Mouse (Mus musculus) kidney, embryonic 14.5 days (tissue): Measurements from ENCODE around the gene Bckdhb. TPM values are rescaled to one million over a fixed set of nuclear protein-coding genes. Genes with fewer than 3 reads are reported as not detected.

Source experiments
- ATAC-seq: fragments of 200-750 bp; cut with Nextera tagmentation; 2 replicates; pipeline ENCODE4 v1.8.0; 2017; ENCODE audit warnings: moderate number of reproducible peaks, mild to moderate bottlenecking, moderate TSS enrichment, moderate library complexity; ENCODE audit not compliant: low FRiP score, low TSS enrichment
- H3K27ac ChIP-seq: fragments of 300-500 bp; sonication (generic); 2 replicates; pipeline ENCODE4 v1.5.1; 2014; ENCODE audit warnings: low read depth, mild to moderate bottlenecking, low read length, moderate library complexity, mixed read lengths
- H3K27me3 ChIP-seq: fragments of 300-500 bp; sonication (generic); 2 replicates; pipeline ENCODE4 v1.6.1; 2014; ENCODE audit warnings: mild to moderate bottlenecking, low read length; ENCODE audit not compliant: control insufficient read depth, insufficient read depth
- H3K36me3 ChIP-seq: fragments of 300-500 bp; sonication (generic); 2 replicates; pipeline ENCODE4 v1.6.1; 2014; ENCODE audit warnings: low read length, mixed read lengths; ENCODE audit not compliant: control insufficient read depth, insufficient read depth
- H3K4me1 ChIP-seq: fragments of 300-500 bp; sonication (generic); 2 replicates; pipeline ENCODE4 v1.6.1; 2014; ENCODE audit warnings: low read length, mixed read lengths; ENCODE audit not compliant: control insufficient read depth, insufficient read depth
- H3K4me2 ChIP-seq: fragments of 300-500 bp; sonication (generic); replicated peaks from 2 replicates; pipeline ENCODE4 v1.6.1; 2014; ENCODE audit warnings: low read depth, mild to moderate bottlenecking, low read length
- H3K4me3 ChIP-seq: fragments of 300-500 bp; sonication (generic); 2 replicates; pipeline ENCODE4 v1.5.1; 2014; ENCODE audit warnings: mild to moderate bottlenecking, low read length
- H3K9ac ChIP-seq: fragments of 300-500 bp; sonication (generic); 2 replicates; pipeline ENCODE4 v1.6.1; 2014; ENCODE audit warnings: low read depth, mild to moderate bottlenecking, low read length, moderate library complexity
- H3K9me3 ChIP-seq: fragments of 300-500 bp; sonication (generic); 2 replicates; pipeline ENCODE4 v1.6.1; 2016; ENCODE audit warnings: low read length; ENCODE audit not compliant: control insufficient read depth
- WGBS: fragments of 180-500 bp; shearing (Covaris S2); extraction: QIAGEN DNeasy Blood & Tissue Kit; methylation state at CpG from one replicate; pipeline ENCODE4 v1.1.7; 2014; 5-methylcytosine and 5-hydroxymethylcytosine counted together
- polyA plus RNA-seq: library from polyadenylated mRNA; unstranded; fragments of >200 nt; fragmentation: Nextera tagmentation; extraction: Ambion mirVana; gene quantifications from 2 replicates; pipeline ENCODE4 v1.2.1, GENCODE M21; 2014

Bckdhb gene
- polyA plus RNA-seq, 1 experiment from 2014 or later: 55.9 TPM

DNA sequence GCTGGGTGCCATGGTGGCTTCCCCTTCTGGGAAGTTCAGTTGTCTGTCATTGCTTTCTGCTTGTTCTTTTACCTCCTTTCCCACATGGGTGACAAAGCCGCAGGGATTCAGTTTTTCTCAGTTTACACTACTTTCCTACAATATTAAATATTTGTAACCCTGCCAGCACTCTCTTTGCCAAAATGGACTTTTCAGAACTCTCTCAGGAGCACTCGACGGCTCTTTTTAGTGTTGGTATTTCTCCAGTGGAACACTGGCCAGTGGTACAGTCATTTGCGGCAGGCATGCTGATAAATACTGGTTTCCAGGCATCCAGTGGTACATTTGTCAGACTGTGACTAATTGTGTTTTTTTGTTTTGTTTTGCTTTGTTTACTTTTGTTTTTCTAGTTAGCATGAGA lies 139.2 kb downstream of the Bckdhb start:
- H3K9me3 ChIP-seq: no peaks in the 10 kb centered on the region
- no peaks in the 10 kb centered on the region for H3K4me1 ChIP-seq
- no peak overlapping the region for H3K4me2 ChIP-seq
- no peak overlapping the region for H3K27ac ChIP-seq
- WGBS: 88% methylated on average over 4 of the region's 4 CpGs
- ATAC-seq: no peak
- H3K36me3 ChIP-seq: no peaks in the 10 kb centered on the region
- no peak overlapping the region for H3K9ac ChIP-seq
- H3K4me3 ChIP-seq: no peak overlapping the region
- H3K27me3 ChIP-seq: no peaks in the 10 kb centered on the region

DNA sequence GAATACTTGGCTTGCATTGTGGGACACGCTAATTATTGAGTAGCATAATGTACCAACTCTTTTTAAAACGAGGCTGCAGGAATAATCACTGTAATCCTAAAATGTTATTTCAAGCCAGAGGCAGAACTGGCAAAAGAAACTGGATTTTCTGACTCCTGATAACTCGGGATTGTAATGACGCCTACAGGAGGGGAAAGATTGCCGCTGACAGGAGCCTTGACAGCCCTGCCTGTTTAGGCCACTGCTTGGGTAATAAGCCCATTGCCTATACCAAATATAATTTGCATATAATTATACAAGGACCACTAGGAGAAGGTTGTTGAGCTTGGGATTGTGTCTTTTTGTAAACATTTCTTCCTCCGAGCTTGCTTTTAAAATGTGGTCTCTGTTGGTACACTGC lies 145.3 kb downstream of the Bckdhb start:
- no peak overlapping the region for H3K27ac ChIP-seq
- no peak for ATAC-seq

DNA sequence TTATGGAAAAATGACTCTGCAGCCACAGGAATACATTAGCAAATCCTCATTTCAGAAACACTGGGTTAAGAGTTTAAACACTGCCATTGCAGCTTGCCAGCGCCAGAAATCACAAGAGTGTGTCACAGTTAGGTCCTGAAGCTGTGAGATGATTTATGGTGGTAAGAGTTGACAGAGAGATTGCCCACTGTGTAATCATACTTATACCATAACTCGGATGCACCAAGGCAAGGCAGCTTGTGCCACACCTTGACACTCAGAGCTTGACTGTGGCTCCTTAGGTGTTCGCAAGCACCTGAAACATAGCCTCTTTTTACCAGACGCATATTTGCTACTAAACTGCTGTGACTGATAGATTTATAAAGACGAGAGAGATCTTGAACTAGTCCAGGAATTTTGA lies 145.8 kb downstream of the Bckdhb start:
- Histone ChIP-seq H3K36me3 (no peaks in the 10 kb centered on the region), H3K9ac (no peak overlapping the region), H3K4me3 (no peak overlapping the region), H3K4me1 (no peaks in the 10 kb centered on the region), H3K27ac (no peak overlapping the region), H3K27me3 (no peaks in the 10 kb centered on the region), H3K4me2 (no peak overlapping the region), H3K9me3 (no peaks in the 10 kb centered on the region)
- no peak for ATAC-seq
- 83% methylated on average over 5 of the region's 5 CpGs for WGBS

More for the DNA sequence above, 145.3 kb downstream of the Bckdhb start:
- WGBS: 86% methylated on average over 6 of the region's 6 CpGs
- no peak overlapping the region for H3K9ac ChIP-seq
- H3K27me3 ChIP-seq: no peaks in the 10 kb centered on the region
- no peaks in the 10 kb centered on the region for H3K9me3 ChIP-seq
- H3K4me2 ChIP-seq: no peak overlapping the region
- no peak overlapping the region for H3K4me3 ChIP-seq
- H3K4me1 ChIP-seq: no peaks in the 10 kb centered on the region
- H3K36me3 ChIP-seq: no peaks in the 10 kb centered on the region

DNA sequence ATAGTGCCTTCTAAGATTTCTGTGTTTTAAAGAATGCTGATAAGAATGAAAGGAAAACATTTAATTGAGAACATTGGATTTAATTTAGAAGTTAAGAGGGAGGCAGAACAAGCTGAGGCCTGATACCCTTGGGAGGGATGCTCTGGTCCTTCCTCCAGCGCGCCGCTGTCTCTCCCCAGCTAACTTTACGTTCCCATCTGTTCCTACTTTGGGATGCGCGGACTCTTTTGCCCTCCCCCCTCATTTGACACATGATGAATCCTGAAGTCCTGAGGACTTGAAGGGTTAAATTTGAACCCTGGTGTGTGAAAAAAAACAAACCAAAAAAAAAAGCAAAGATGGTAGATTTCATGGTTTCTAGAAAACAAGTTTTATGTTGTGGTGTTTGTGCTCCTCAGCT lies 147.6 kb downstream of the Bckdhb start:
- WGBS: 84% methylated on average over 6 of the region's 6 CpGs

DNA sequence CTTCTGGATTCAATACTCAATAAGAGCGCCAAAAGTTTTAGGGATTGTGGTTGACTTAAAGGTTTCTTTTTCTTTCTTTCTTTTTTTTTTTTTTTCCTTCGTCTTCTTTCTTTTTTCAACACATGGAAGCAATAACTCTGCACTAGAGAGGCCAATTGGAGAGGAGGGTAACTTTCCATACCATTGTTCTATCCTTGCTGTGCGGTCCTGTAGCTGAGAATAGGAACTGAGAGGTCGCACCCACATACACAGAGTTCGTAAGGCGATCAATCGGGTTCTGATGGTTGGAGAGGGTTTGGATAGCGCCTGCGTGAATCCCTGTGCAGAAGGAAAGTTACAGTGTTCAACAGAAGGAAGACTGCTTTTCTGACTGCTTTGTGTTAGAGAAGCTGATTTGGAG lies 148.3 kb downstream of the Bckdhb start:
- Histone ChIP-seq H3K36me3 (no peaks in the 10 kb centered on the region), H3K27ac (no peak overlapping the region), H3K27me3 (no peaks in the 10 kb centered on the region), H3K4me2 (no peak overlapping the region), H3K9ac (no peak overlapping the region), H3K9me3 (no peaks in the 10 kb centered on the region), H3K4me1 (no peaks in the 10 kb centered on the region), H3K4me3 (no peak overlapping the region)
- 86% methylated on average over 9 of the region's 9 CpGs for WGBS
- no peak for ATAC-seq

More for the DNA sequence above, 147.6 kb downstream of the Bckdhb start:
- Histone ChIP-seq H3K4me2 (no peak overlapping the region), H3K36me3 (no peaks in the 10 kb centered on the region), H3K4me3 (no peak overlapping the region), H3K4me1 (no peaks in the 10 kb centered on the region), H3K9ac (no peak overlapping the region), H3K27me3 (no peaks in the 10 kb centered on the region), H3K9me3 (no peaks in the 10 kb centered on the region), H3K27ac (no peak overlapping the region)
- no peak for ATAC-seq

DNA sequence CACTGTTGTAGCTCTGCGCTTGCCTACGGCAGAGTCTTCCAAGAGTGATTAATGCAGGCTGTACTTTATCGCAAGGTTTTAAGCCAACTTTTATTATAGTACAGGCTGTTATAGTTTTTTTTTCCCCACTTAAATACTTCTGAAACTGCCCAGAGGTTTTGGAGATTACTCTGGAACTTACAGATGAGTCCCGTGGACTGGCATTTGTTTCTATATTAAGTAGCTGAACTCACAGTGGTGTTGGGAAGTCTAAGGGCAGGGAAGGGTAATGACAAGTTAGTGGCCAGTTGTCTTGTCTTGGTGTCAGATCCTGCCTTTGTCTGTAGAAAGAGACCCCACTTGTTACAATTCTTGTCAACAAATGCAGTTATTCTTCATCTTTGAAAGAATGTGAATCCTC lies 158.6 kb downstream of the Bckdhb start:
- no peak overlapping the region for H3K4me2 ChIP-seq
- H3K4me3 ChIP-seq: no peak overlapping the region
- 75% methylated on average over 4 of the region's 4 CpGs for WGBS
- no peak for ATAC-seq
- H3K9ac ChIP-seq: no peak overlapping the region
- no peaks in the 10 kb centered on the region for H3K36me3 ChIP-seq
- H3K27ac ChIP-seq: no peak overlapping the region
- no peaks in the 10 kb centered on the region for H3K4me1 ChIP-seq
- no peaks in the 10 kb centered on the region for H3K27me3 ChIP-seq
- no peaks in the 10 kb centered on the region for H3K9me3 ChIP-seq

DNA sequence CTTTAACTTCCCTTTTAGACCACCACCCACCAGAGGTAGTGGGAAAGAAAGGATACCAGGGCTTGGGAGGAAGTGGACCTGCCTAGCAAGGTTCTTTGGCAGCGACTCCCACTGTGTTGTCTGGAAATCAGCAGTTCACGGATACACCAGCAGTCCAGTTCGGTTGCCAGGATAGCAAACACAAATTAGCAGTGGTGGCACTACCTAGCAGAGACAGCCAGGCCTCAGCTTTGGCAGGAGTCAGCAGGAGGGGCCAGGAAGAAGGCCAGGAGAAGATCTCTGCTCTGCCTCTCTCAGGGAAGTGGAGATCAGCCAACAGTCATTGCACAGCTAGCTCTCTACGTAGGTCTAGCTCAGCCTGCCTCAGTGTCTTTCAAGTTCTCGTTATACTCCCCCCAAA lies 159.7 kb downstream of the Bckdhb start:
- H3K4me2 ChIP-seq: no peak overlapping the region
- H3K9ac ChIP-seq: no peak overlapping the region
- no peaks in the 10 kb centered on the region for H3K36me3 ChIP-seq
- ATAC-seq: no peak
- H3K4me3 ChIP-seq: no peak overlapping the region
- no peaks in the 10 kb centered on the region for H3K27me3 ChIP-seq
- H3K9me3 ChIP-seq: no peaks in the 10 kb centered on the region
- 88% methylated on average over 5 of the region's 5 CpGs for WGBS
- no peak overlapping the region for H3K27ac ChIP-seq
- no peaks in the 10 kb centered on the region for H3K4me1 ChIP-seq

DNA sequence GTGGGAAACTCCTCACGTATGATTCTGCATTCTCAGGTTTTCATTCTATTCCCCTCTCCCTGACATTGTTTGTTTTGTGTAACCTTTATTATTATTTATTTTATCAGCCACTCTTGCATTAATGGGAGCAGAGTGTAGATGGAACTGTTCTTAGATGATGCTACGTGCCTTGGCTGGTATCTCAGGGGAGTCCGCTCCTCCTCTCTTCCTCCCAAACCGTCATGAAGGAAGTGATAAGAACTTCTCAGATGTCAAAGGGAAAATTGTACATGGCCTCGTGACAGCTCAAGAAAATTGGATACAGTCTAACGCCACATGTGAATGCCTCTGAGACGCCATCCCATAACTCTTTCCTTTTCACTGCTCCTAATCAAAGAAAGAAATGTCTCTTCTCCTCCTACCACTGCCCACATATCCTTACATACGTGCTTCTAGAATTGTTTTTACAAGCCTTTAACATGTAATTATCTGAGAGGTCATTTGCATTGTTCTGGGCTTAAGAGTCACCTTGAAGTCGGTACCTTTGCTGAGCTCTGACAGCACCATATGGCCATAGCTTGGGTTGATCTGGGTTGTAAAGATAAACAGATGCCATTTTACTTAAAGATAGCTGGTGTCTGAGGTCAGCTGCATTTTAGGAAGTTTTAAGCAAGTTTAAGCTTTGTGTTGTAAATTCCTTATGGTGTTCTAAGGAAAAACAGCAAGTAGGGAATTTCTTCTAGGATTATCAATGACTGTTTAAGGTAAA lies 165.5 kb downstream of the Bckdhb start:
- ATAC-seq: no peak
- no peaks in the 10 kb centered on the region for H3K27me3 ChIP-seq
- no peaks in the 10 kb centered on the region for H3K36me3 ChIP-seq
- H3K9ac ChIP-seq: no peak overlapping the region
- H3K4me1 ChIP-seq: no peaks in the 10 kb centered on the region
- no peak overlapping the region for H3K27ac ChIP-seq
- H3K9me3 ChIP-seq: no peaks in the 10 kb centered on the region
- no peak overlapping the region for H3K4me3 ChIP-seq
- H3K4me2 ChIP-seq: no peak overlapping the region
- WGBS: 37% methylated on average over 9 of the region's 9 CpGs

DNA sequence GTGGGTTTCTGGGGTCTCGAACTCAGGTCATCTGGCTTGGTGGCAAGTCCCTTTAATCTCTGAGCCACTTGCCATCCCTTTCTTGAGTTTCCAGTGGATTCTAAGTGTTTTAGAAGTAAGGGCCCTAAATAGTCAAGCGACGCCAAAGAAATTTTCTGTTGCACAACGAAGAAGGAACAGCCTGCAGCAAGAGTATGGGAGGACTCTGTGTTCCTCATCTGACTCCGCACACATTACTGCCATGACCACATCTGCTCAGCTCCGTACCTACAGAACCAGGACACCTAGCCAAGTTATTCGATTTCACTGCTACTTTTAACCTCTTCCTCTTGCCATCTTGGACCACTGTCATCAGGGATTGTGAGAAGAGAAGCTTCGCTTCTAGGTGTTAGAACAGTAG lies 168.0 kb downstream of the Bckdhb start:
- H3K9me3 ChIP-seq: no peaks in the 10 kb centered on the region
- H3K9ac ChIP-seq: no peak overlapping the region
- 92% methylated on average over 8 of the region's 8 CpGs for WGBS
- H3K4me2 ChIP-seq: no peak overlapping the region
- no peaks in the 10 kb centered on the region for H3K4me1 ChIP-seq
- no peaks in the 10 kb centered on the region for H3K27me3 ChIP-seq
- H3K36me3 ChIP-seq: no peaks in the 10 kb centered on the region
- H3K4me3 ChIP-seq: no peak overlapping the region
- H3K27ac ChIP-seq: no peak overlapping the region
- ATAC-seq: no peak
